Mouse (Mus musculus) thymus, postnatal 0 days (tissue): Measurements from ENCODE around the gene Prss53. TPM values are rescaled to one million over a fixed set of nuclear protein-coding genes. Genes with fewer than 3 reads are reported as not detected.
A peak's percentile ranks its signal among the peaks of the same experiment; 100 is the strongest.
"Not testable (repeated sequence)": the region's sequence is repeated elsewhere in the genome, so short reads cannot be mapped to it uniquely, and the experiment has no call there.

Experiments
- DNase-seq: peaks from one replicate; pipeline ENCODE4 v3.0.0-alpha.2; 2015; ENCODE audit warnings: low spot score
- polyA plus RNA-seq: library from polyadenylated mRNA; unstranded; fragments of >200 nt; fragmentation: Nextera tagmentation; extraction: Ambion mirVana; gene quantifications from 2 replicates; pipeline ENCODE4 v1.2.1, GENCODE M21; 2015

Gene Prss53
- polyA plus RNA-seq, 1 experiment from 2014 or later, result 0.57 TPM

GRCm38 (mm10) chr7:127876467-127877348, 14.1 kb downstream of the Prss53 start, which contains the start of gene Zfp668:
TSS of gene Zfp668 (minus strand) at chr7:127876828.
- peak; percentile 91 for DNase-seq

DNA sequence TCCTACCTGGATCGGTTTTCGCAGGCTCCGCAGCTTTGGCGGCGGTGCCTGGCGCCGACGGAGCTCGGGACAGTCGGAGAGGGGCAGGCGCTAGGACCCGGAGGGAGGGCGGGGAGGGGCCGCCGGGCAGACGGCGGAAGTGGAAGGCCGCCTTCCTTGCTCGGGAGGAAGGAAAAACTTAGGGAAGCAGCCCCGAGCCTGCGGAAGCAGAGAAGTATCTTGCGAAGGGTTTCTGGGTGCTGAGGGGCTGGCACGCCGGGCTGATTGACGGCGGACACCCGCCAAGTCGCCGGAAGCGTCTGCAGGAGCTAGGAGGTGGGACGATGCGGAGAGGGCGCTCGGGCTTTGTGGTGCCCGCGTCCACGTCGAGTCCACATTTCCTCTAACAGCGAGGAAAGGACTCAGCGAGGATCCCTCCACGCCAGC, 14.7 kb downstream of the Prss53 start, which contains the start of gene Zfp646:
Gene Zfp646 (plus strand): TSS at position 181 of the 426 bp plus-strand sequence.
- peak; percentile 84 for DNase-seq

GRCm38 (mm10) chr7:127875627-127876001, 15.2 kb downstream of the Prss53 start:
- peak; percentile 90 for DNase-seq

DNA sequence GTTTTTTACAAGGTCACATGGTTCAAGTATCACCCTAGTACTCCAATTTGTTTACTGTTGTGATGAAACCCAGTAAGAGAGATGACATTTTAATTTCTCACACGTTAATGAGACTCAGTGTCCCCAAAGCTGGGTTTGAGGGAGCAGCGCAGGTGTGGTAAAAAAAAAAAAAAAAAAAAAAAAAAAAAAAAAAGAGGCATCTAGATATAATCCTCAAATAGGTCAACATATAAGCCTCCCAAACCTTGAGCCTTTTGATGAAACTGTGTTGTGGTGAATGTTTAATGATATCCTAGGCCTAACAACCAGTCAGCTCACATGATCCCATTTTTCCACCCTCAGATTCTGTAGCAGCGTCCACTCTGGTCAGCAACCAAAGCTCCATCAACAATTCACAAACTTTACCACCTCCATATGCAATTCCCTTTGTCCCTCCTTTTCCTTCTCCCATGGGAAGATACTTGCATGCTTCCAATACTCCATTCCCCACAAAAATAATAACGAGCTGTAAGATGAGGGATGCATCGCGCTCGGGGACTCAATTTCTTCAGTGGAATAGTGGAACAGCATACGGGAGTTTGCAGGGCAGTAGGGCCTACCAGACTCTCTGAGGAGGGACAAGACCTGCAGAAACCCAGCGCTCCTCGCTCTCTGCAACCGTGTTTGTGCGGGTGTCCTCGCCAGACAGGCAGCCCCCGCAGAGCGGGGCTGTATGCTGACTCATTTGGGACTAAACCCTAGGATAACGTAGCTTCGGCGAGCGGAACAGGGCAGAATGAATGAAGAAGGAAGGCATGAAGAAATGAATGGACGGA, 15.8 kb downstream of the Prss53 start:
- no peak for DNase-seq

- no peak for DNase-seq
Observed at GRCm38 (mm10) chr7:127870136-127870821, 20.5 kb downstream of the Prss53 start.

DNA sequence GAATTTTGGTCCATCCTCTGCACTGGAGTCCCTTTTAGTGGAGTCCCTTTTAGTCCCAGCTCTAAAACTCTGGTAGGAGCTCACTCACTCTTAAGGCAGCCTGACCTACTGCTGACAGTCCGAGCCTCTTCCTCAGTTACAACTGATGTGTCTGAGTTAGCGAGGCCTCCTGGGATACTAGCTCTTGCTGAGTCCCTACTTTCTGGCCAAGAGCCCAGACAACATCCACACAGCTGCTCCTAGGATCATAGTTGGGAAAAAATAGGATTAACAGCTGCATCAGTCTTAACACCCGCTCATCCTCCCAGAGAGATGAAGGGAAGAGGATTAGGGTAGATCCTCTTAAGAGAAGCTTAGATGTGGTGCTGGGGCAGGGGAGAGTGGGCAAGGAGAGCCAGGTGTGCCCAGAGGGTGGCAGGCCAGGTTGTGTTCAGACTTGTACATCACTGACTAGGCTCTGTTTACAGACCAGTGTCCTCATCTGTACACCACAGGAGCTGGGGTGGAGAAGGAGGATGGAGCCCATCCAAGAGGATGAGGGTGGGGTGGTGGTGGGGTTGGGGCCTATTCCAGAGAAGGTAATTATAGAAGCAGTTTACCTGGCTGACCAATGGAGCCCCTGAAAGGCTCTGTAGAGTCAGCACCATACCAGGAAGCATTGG, 21.5 kb downstream of the Prss53 start:
- DNase-seq, result no peak

- DNase-seq, result no peak
Observed at GRCm38 (mm10) chr7:127867641-127868040, 23.1 kb downstream of the Prss53 start.

GRCm38 (mm10) chr7:127866434-127866833, 24.3 kb downstream of the Prss53 start:
- DNase-seq, result no peak

DNA sequence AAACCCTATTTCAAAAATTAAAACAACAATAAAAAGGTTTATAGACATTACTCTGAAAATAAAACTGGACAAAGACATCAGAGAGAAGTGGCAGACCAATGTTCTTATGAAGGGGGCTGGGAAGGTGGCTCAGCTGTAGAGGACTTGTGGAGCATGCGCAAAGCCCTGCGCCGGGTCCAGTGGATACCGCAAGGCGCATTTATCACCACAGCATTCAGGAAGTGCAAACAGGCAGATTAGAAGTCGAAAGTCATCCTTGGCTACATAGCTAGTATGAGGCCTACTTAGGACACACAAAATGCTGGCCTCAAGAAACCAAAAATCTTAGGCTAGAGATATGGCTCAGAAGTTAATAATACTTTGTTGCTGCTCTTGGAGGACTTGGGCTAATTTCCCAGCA, 32.5 kb downstream of the Prss53 start:
- DNase-seq, result no peak

- no peak for DNase-seq
Observed at GRCm38 (mm10) chr7:127850906-127851305, 39.9 kb downstream of the Prss53 start.

GRCm38 (mm10) chr7:127849973-127850875, 40.5 kb downstream of the Prss53 start:
- DNase-seq, result no peak

DNA sequence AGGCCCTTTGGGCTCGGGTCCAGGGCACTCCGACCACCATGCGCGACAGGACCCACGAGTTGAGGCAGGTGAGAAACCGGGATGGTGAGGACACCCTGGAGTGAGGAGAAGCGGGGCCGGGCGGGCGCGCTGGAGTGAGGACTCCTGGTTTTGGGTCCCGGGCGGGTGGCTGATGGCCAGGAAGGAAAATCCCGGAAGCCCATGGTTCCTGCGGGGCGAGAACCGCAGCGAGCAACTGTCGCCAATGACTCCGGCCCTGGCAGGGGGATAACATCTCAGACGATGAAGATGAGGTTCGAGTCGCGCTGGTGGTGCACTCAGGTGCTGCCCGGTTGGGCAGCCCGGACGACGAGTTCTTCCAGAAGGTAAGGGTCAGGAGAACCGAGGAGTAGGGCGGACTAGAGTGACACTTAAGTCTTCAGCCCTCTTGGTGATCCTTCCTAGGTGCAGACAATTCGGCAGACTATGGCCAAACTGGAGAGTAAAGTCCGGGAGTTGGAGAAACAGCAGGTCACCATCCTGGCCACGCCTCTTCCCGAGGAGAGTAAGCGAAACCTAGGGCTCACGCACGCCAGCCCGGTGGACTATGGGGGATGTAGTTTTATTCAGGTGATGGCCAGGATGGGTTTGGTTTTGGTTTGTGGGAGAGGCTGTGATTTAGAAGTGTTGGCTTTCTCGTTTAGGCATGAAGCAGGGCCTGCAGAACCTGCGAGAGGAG, 48.6 kb downstream of the Prss53 start:
- DNase-seq, result peak; percentile 79

DNA sequence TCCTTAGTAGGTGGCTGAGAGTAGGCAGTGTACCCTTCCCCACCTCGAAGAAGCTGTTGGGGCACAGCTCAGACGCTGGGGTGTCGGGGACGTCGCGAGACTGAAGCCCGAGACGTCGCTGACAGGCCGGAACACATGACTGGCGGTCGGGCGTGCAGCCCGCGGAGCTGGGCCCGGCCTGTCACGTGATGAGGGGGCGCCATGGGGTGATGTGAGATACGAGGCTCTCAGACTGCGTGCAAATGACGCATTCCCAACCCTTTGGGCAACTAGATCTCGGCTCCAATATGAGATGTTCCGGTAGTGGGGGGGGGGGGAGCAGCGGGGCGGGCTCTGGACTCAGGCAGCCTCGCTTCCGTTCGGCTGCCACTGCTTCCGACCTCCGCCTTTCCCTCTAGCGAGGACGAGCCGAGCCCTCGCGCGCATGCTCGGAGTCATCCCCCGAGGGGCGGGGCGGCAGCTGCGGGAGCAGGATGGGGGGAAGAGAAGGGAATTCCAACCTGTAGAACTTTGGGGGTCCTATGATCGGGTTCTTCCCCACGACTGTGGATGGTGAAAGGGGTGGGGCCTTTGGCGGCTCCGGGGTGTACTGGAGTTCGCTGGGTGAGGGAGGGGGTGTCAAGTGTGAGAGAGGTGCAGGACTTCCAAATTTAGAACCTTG, 49.3 kb downstream of the Prss53 start:
- peak; percentile 91 for DNase-seq

DNA sequence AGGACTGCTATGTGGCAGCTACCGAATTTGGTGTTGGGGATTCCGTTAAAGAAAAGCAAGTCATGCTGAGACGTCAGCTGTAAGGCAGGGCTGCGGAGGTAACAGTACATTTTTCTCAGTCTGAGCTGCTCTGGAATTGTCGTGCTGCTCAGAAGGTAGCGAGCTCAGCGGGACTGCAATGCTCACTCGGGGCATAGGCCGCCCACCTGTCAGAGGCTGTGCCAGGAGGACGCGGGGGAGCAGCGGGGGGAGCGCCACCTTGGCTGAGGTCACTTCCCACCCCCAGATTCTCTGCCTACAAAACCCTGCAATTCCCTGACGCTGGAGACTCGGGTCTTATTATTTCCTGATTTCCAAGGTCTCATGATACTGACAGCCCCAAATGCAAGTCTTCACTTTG, 49.9 kb downstream of the Prss53 start:
- peak; percentile 63 for DNase-seq

DNA sequence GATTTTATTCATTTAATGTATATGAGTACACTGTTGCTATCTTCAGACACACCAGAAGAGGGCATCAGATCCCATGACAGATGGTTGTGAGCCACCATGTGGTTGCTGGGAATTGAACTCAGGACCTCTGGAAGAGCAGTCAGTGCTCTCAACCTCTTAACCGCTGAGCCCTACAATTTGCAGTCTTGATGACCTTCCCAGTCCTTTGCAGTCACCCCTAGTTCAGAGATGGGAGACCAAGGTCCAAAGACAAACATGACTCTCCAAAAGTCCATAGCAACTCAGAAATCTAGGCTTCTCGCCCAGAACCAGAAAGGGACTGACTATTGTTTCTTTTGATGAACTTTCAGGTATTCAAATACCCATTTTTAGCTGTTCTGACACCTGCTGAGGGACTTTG, 50.7 kb downstream of the Prss53 start:
- DNase-seq, result not testable (repeated sequence)

DNA sequence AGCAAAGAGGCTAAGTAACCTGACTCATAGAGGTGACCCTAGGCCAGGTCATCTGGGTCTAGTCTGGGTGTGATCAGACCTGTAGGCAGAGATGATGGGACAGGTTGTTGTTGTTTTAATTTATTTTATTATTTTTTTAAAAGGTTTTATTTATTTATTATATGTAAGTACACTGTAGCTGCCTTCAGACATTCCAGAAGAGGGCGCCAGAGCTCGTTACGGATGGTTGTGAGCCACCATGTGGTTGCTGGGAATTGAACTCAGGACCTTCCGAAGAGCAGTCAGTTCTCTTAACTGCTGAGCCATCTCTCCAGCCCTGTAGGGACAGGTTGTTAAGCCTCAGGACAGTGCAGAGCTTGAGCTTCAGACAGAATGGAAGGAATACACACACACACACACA, 52.9 kb downstream of the Prss53 start:
- not testable (repeated sequence) for DNase-seq

GRCm38 (mm10) chr7:127837473-127837872, 53.3 kb downstream of the Prss53 start:
- no peak for DNase-seq
